Mouse (Mus musculus): ENCODE data around the gene Ppp1r12b. TPM values are rescaled to one million over a fixed set of nuclear protein-coding genes. Genes with fewer than 3 reads are reported as not detected.

The Ppp1r12b gene
- polyA plus RNA-seq, 1 experiment from 2014 or later = 9.4 TPM

DNA sequence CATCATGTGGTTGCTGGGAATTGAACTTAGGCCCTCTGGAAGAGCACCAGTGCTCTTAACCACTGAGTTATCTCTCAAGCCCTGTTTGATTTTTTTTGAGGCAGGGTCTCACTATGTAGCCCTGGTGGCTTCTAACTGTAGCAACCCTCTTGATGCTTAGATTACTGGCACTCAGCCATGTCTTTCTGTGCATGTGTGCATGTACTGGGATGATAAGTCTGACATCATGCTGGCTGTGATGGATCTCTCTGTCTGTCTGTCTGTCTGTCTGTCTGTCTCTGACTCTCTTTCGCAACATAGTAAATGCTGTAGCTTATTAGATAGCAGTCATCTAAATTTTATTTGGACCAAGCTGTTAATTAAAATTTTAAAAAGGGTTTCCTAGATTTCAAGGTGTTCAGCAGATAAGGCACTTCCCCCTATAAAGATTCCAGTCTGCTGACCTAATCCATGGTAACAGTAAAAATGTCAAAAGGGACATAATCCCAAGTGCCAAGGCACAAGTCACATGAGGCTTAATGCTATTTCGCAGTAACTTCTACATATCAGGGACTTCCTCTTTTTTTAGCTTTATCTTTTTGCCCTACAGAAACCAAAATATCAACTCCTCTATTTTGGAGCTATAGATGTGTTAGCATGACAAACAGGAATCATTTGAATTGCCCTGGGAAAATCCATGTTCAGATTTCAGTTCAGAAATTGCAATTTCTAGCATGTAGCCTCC, 164.9 kb downstream of the Ppp1r12b start:
- DNase-seq (ENCODE audit: low spot score) (peak; percentile 46), ATAC-seq (no peak)
- Histone ChIP-seq H3K4me3 (ENCODE audit: low read depth, low read length) (no peak overlapping the region), H3K36me3 (ENCODE audit: control insufficient read depth, insufficient read depth, low read length) (no peaks in the 10 kb centered on the region), H3K27ac (ENCODE audit: low read depth, low read length) (no peak overlapping the region), H3K9ac (ENCODE audit: low read length) (no peak overlapping the region), H3K27me3 (replicated peaks; ENCODE audit: control insufficient read depth, insufficient read depth, low read length) (no peaks in the 10 kb centered on the region), H3K4me1 (ENCODE audit: control insufficient read depth, insufficient read depth, low read length) (no peaks in the 10 kb centered on the region), H3K9me3 (replicated peaks; ENCODE audit: control insufficient read depth, low read length) (no peaks in the 10 kb centered on the region), H3K4me2 (ENCODE audit: low read length) (no peak overlapping the region)
- WGBS = 95% methylated on average over 2 of the region's 2 CpGs

DNA sequence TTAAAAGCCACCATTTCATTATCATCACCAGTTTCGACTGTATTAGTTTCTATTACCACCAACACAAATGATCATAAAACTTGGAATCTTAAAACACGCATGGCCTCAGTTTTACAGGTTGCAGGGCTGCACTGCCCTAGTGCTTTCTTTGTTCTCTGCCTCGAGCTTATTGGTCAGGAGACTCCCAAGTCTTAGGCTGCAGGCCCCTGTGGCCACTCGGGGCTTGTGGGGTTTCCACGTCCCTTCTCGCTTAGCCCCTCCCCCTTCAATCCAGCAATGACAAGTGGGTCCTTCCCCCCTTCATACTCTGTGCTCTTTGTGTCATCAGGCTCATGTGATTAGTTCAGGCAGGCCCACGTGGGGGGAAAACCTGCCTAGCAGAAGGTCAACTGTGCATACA, 167.6 kb downstream of the Ppp1r12b start:
- DNase-seq (ENCODE audit: low spot score) = no peak
- 51% methylated on average over 7 of the region's 7 CpGs for WGBS

DNA sequence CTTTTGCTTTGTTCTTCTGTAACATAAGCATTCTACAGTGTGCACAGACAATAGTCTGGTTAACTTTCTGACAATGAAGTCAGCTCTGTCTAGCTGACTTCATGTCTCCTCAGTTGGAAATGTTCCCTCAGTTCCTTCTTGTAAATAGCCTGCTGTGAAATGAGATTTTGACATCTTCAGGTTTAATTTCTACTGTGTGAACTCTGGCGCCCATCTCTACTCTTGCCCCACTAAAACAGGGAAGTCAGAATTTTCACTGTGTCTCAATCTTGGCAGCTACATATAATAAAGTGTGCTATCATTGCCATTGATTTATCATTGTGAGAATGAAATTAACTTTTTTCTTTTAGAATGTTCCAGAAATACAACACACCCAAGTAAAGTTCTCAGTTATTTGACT, 170.8 kb downstream of the Ppp1r12b start:
- H3K27me3 ChIP-seq (replicated peaks; ENCODE audit: control insufficient read depth, insufficient read depth, low read length) = no peaks in the 10 kb centered on the region
- H3K36me3 ChIP-seq (ENCODE audit: control insufficient read depth, insufficient read depth, low read length) = no peaks in the 10 kb centered on the region
- no peak overlapping the region for H3K4me2 ChIP-seq (ENCODE audit: low read length)
- H3K27ac ChIP-seq (ENCODE audit: low read depth, low read length) = no peak overlapping the region
- WGBS = 95% methylated on average over 1 of the region's 1 CpGs
- H3K4me3 ChIP-seq (ENCODE audit: low read depth, low read length) = no peak overlapping the region
- ATAC-seq = no peak
- H3K9ac ChIP-seq (ENCODE audit: low read length) = no peak overlapping the region
- H3K4me1 ChIP-seq (ENCODE audit: control insufficient read depth, insufficient read depth, low read length) = no peaks in the 10 kb centered on the region
- no peak for DNase-seq (ENCODE audit: low spot score)
- H3K9me3 ChIP-seq (replicated peaks; ENCODE audit: control insufficient read depth, low read length) = no peaks in the 10 kb centered on the region

More for the DNA sequence above, 167.6 kb downstream of the Ppp1r12b start:
- Histone ChIP-seq H3K27me3 (replicated peaks; ENCODE audit: control insufficient read depth, insufficient read depth, low read length) (no peaks in the 10 kb centered on the region), H3K4me1 (ENCODE audit: control insufficient read depth, insufficient read depth, low read length) (no peaks in the 10 kb centered on the region), H3K36me3 (ENCODE audit: control insufficient read depth, insufficient read depth, low read length) (no peaks in the 10 kb centered on the region), H3K27ac (ENCODE audit: low read depth, low read length) (no peak overlapping the region), H3K4me2 (ENCODE audit: low read length) (no peak overlapping the region), H3K9me3 (replicated peaks; ENCODE audit: control insufficient read depth, low read length) (no peaks in the 10 kb centered on the region), H3K9ac (ENCODE audit: low read length) (no peak overlapping the region), H3K4me3 (ENCODE audit: low read depth, low read length) (no peak overlapping the region)
- ATAC-seq = no peak

- ATAC-seq (no peak), DNase-seq (ENCODE audit: low spot score) (no peak)
- 82% methylated on average over 6 of the region's 6 CpGs for WGBS
- no peaks in the 10 kb centered on the region for H3K36me3 ChIP-seq (ENCODE audit: control insufficient read depth, insufficient read depth, low read length)
- no peaks in the 10 kb centered on the region for H3K27me3 ChIP-seq (replicated peaks; ENCODE audit: control insufficient read depth, insufficient read depth, low read length)
- H3K4me3 ChIP-seq (ENCODE audit: low read depth, low read length) = no peak overlapping the region
- no peak overlapping the region for H3K27ac ChIP-seq (ENCODE audit: low read depth, low read length)
- H3K9me3 ChIP-seq (replicated peaks; ENCODE audit: control insufficient read depth, low read length) = no peaks in the 10 kb centered on the region
- H3K9ac ChIP-seq (ENCODE audit: low read length) = no peak overlapping the region
- no peak overlapping the region for H3K4me2 ChIP-seq (ENCODE audit: low read length)
- no peaks in the 10 kb centered on the region for H3K4me1 ChIP-seq (ENCODE audit: control insufficient read depth, insufficient read depth, low read length)
Observed at GRCm38 (mm10) chr1:134784481-134784880, 171.3 kb downstream of the Ppp1r12b start.

GRCm38 (mm10) chr1:134783958-134784357, 171.8 kb downstream of the Ppp1r12b start:
- no peaks in the 10 kb centered on the region for H3K9me3 ChIP-seq (replicated peaks; ENCODE audit: control insufficient read depth, low read length)
- no peak overlapping the region for H3K27ac ChIP-seq (ENCODE audit: low read depth, low read length)
- no peak overlapping the region for H3K4me3 ChIP-seq (ENCODE audit: low read depth, low read length)
- H3K9ac ChIP-seq (ENCODE audit: low read length) = no peak overlapping the region
- no peak for DNase-seq (ENCODE audit: low spot score)
- ATAC-seq = no peak
- no peaks in the 10 kb centered on the region for H3K27me3 ChIP-seq (replicated peaks; ENCODE audit: control insufficient read depth, insufficient read depth, low read length)
- no peak overlapping the region for H3K4me2 ChIP-seq (ENCODE audit: low read length)
- 88% methylated on average over 4 of the region's 4 CpGs for WGBS
- H3K4me1 ChIP-seq (ENCODE audit: control insufficient read depth, insufficient read depth, low read length) = no peaks in the 10 kb centered on the region
- H3K36me3 ChIP-seq (ENCODE audit: control insufficient read depth, insufficient read depth, low read length) = no peaks in the 10 kb centered on the region

DNA sequence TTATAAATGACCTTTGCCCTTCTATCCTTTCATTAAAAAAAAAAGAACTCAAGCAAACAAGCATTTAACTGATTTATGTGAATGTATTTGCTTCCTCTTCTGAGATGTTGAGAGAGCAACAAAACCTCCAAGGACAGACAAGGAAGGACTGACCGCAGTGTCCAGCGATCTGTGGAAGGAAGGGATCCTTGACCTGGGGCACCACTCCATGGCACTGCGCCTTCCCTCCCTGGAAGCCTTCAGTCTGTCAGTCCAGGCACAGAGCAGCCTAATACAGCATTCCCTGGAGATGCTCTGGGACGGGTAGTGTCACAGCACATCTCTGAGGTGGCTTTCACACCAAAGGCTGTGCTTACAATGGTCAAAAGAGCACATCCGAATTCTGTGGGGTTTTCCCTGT, 172.9 kb downstream of the Ppp1r12b start:
- Histone ChIP-seq H3K9me3 (replicated peaks; ENCODE audit: control insufficient read depth, low read length) (no peaks in the 10 kb centered on the region), H3K4me3 (ENCODE audit: low read depth, low read length) (no peak overlapping the region), H3K4me1 (ENCODE audit: control insufficient read depth, insufficient read depth, low read length) (no peaks in the 10 kb centered on the region), H3K27ac (ENCODE audit: low read depth, low read length) (no peak overlapping the region), H3K36me3 (ENCODE audit: control insufficient read depth, insufficient read depth, low read length) (no peaks in the 10 kb centered on the region), H3K9ac (ENCODE audit: low read length) (no peak overlapping the region), H3K27me3 (replicated peaks; ENCODE audit: control insufficient read depth, insufficient read depth, low read length) (no peaks in the 10 kb centered on the region), H3K4me2 (ENCODE audit: low read length) (no peak overlapping the region)
- WGBS = 93% methylated on average over 5 of the region's 5 CpGs
- DNase-seq (ENCODE audit: low spot score) = no peak
- ATAC-seq = no peak

GRCm38 (mm10) chr1:134777936-134778548, 177.7 kb downstream of the Ppp1r12b start:
- H3K9me3 ChIP-seq (replicated peaks; ENCODE audit: control insufficient read depth, low read length) = no peaks in the 10 kb centered on the region
- no peak overlapping the region for H3K27ac ChIP-seq (ENCODE audit: low read depth, low read length)
- ATAC-seq (no peak), DNase-seq (ENCODE audit: low spot score) (no peak)
- peaks cover 24% of the 10 kb centered on the region for H3K36me3 ChIP-seq (ENCODE audit: control insufficient read depth, insufficient read depth, low read length)
- no peak overlapping the region for H3K4me2 ChIP-seq (ENCODE audit: low read length)
- WGBS = 43% methylated on average over 13 of the region's 13 CpGs
- H3K27me3 ChIP-seq (replicated peaks; ENCODE audit: control insufficient read depth, insufficient read depth, low read length) = no peaks in the 10 kb centered on the region
- H3K4me1 ChIP-seq (ENCODE audit: control insufficient read depth, insufficient read depth, low read length) = no peaks in the 10 kb centered on the region
- H3K4me3 ChIP-seq (ENCODE audit: low read depth, low read length) = no peak overlapping the region
- no peak overlapping the region for H3K9ac ChIP-seq (ENCODE audit: low read length)

DNA sequence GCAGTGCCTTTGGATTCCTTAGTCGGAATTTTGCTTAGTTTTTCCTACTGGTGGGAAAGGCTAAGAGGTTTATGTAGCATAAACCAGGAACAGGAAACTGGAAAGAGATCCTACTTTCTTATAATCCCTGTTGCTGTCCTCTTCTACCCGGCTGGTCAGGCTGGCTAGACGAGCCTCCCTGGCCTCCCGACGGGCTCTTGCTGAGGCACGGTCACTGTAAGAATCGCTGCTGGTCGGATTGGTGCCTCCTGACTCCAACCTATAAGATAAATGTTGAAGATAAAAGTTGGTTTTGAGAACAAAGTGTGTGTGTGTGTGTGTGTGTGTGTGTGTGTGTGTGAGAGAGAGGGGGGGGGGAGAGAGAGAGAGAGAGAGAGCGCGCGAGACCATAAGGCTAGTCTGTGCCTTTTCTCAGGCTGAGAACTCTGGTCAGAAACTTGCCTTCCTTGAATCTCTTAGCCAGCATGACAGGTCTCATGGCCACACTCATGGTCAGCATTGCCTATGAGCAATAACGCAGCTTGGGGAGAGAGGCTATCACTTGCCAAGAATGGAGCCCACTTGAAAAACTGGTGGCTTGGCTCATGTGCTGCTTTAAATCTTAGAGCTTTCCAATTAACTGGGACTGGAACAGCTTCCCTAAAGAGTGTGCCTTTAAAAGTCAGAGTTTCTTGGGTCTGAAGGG, 178.4 kb downstream of the Ppp1r12b start:
- no peak overlapping the region for H3K9ac ChIP-seq (ENCODE audit: low read length)
- WGBS = 87% methylated on average over 12 of the region's 12 CpGs
- no peak overlapping the region for H3K27ac ChIP-seq (ENCODE audit: low read depth, low read length)
- no peak for ATAC-seq
- no peak for DNase-seq (ENCODE audit: low spot score)
- H3K36me3 ChIP-seq (ENCODE audit: control insufficient read depth, insufficient read depth, low read length) = peaks cover 30% of the 10 kb centered on the region
- H3K27me3 ChIP-seq (replicated peaks; ENCODE audit: control insufficient read depth, insufficient read depth, low read length) = no peaks in the 10 kb centered on the region
- no peaks in the 10 kb centered on the region for H3K9me3 ChIP-seq (replicated peaks; ENCODE audit: control insufficient read depth, low read length)
- no peak overlapping the region for H3K4me3 ChIP-seq (ENCODE audit: low read depth, low read length)
- H3K4me1 ChIP-seq (ENCODE audit: control insufficient read depth, insufficient read depth, low read length) = no peaks in the 10 kb centered on the region
- no peak overlapping the region for H3K4me2 ChIP-seq (ENCODE audit: low read length)

GRCm38 (mm10) chr1:134775631-134776030, 180.1 kb downstream of the Ppp1r12b start:
- H3K4me2 ChIP-seq (ENCODE audit: low read length) = no peak overlapping the region
- DNase-seq (ENCODE audit: low spot score) = no peak
- H3K4me1 ChIP-seq (ENCODE audit: control insufficient read depth, insufficient read depth, low read length) = no peaks in the 10 kb centered on the region
- no peak overlapping the region for H3K4me3 ChIP-seq (ENCODE audit: low read depth, low read length)
- H3K9ac ChIP-seq (ENCODE audit: low read length) = no peak overlapping the region
- ATAC-seq = no peak
- H3K36me3 ChIP-seq (ENCODE audit: control insufficient read depth, insufficient read depth, low read length) = peaks cover 36% of the 10 kb centered on the region
- H3K27ac ChIP-seq (ENCODE audit: low read depth, low read length) = no peak overlapping the region
- WGBS = 47% methylated on average over 3 of the region's 3 CpGs
- no peaks in the 10 kb centered on the region for H3K9me3 ChIP-seq (replicated peaks; ENCODE audit: control insufficient read depth, low read length)
- no peaks in the 10 kb centered on the region for H3K27me3 ChIP-seq (replicated peaks; ENCODE audit: control insufficient read depth, insufficient read depth, low read length)
